Mouse (Mus musculus): ENCODE data around the gene Ltbp4. TPM values are rescaled to one million over a fixed set of nuclear protein-coding genes. Genes with fewer than 3 reads are reported as not detected.

The Ltbp4 gene
- polyA plus RNA-seq, 1 experiment from 2014 or later: 11.9 TPM

GRCm38 (mm10) chr7:27314393-27314792 is 23.1 kb downstream of the Ltbp4 start:
- Histone ChIP-seq H3K9ac (ENCODE audit: low read length) (no peak overlapping the region), H3K9me3 (ENCODE audit: control insufficient read depth, low read length) (peaks cover 5% of the 10 kb centered on the region; the same call in 1 of the 2 replicates), H3K4me3 (ENCODE audit: low read depth, low read length) (no peak overlapping the region), H3K27ac (ENCODE audit: low read depth, low read length) (no peak overlapping the region), H3K4me1 (replicated peaks; ENCODE audit: control insufficient read depth, insufficient read depth, low read length) (no peaks in the 10 kb centered on the region), H3K27me3 (ENCODE audit: control insufficient read depth, insufficient read depth, low read length) (peaks cover 9% of the 10 kb centered on the region; the same call in 1 of the 2 replicates), H3K4me2 (ENCODE audit: low read depth, low read length, severe bottlenecking) (no peak overlapping the region), H3K36me3 (ENCODE audit: control insufficient read depth, insufficient read depth, low read length) (no peaks in the 10 kb centered on the region; the same call in 1 of the 2 replicates)
- DNase-seq (ENCODE audit: low spot score): no peak
- ATAC-seq (replicated peaks; ENCODE audit: low FRiP score): no peak
- WGBS: 94% methylated on average over 3 of the region's 3 CpGs

GRCm38 (mm10) chr7:27311651-27312284 is 25.7 kb downstream of the Ltbp4 start:
- no peak overlapping the region for H3K9ac ChIP-seq (ENCODE audit: low read length)
- H3K9me3 ChIP-seq (ENCODE audit: control insufficient read depth, low read length): peaks cover 5% of the 10 kb centered on the region; the same call in 1 of the 2 replicates
- H3K4me2 ChIP-seq (ENCODE audit: low read depth, low read length, severe bottlenecking): no peak overlapping the region
- H3K27ac ChIP-seq (ENCODE audit: low read depth, low read length): no peak overlapping the region
- H3K36me3 ChIP-seq (ENCODE audit: control insufficient read depth, insufficient read depth, low read length): no peaks in the 10 kb centered on the region; the same call in 1 of the 2 replicates
- 91% methylated on average over 12 of the region's 12 CpGs for WGBS
- H3K4me1 ChIP-seq (replicated peaks; ENCODE audit: control insufficient read depth, insufficient read depth, low read length): 0 out of 2 replicates have a peak, but pooled peaks cover 1% of the 10 kb centered on the region
- ATAC-seq (replicated peaks; ENCODE audit: low FRiP score): no peak
- DNase-seq (ENCODE audit: low spot score): no peak
- H3K27me3 ChIP-seq (ENCODE audit: control insufficient read depth, insufficient read depth, low read length): peaks cover 9% of the 10 kb centered on the region; the same call in 1 of the 2 replicates
- H3K4me3 ChIP-seq (ENCODE audit: low read depth, low read length): no peak overlapping the region

- peaks cover 9% of the 10 kb centered on the region; the same call in 1 of the 2 replicates for H3K27me3 ChIP-seq (ENCODE audit: control insufficient read depth, insufficient read depth, low read length)
- ATAC-seq (replicated peaks; ENCODE audit: low FRiP score) (no peak), DNase-seq (ENCODE audit: low spot score) (no peak)
- no peak overlapping the region for H3K9ac ChIP-seq (ENCODE audit: low read length)
- 0 out of 2 replicates have a peak, but pooled peaks cover 1% of the 10 kb centered on the region for H3K4me1 ChIP-seq (replicated peaks; ENCODE audit: control insufficient read depth, insufficient read depth, low read length)
- H3K4me3 ChIP-seq (ENCODE audit: low read depth, low read length): no peak overlapping the region
- H3K9me3 ChIP-seq (ENCODE audit: control insufficient read depth, low read length): peaks cover 5% of the 10 kb centered on the region; the same call in 1 of the 2 replicates
- H3K27ac ChIP-seq (ENCODE audit: low read depth, low read length): no peak overlapping the region
- 49% methylated on average over 8 of the region's 8 CpGs for WGBS
- H3K36me3 ChIP-seq (ENCODE audit: control insufficient read depth, insufficient read depth, low read length): no peaks in the 10 kb centered on the region; the same call in 1 of the 2 replicates
- H3K4me2 ChIP-seq (ENCODE audit: low read depth, low read length, severe bottlenecking): no peak overlapping the region
Observed at GRCm38 (mm10) chr7:27310996-27311535, 26.4 kb downstream of the Ltbp4 start.

- H3K27ac ChIP-seq (ENCODE audit: low read depth, low read length): no peak overlapping the region
- H3K4me3 ChIP-seq (ENCODE audit: low read depth, low read length): peak overlapping the region; percentile 23
- WGBS: 7% methylated on average over 17 of the region's 17 CpGs
- H3K36me3 ChIP-seq (ENCODE audit: control insufficient read depth, insufficient read depth, low read length): no peaks in the 10 kb centered on the region; the same call in 1 of the 2 replicates
- peak overlapping the region; percentile 38; the same call in 1 of the 2 replicates for H3K4me2 ChIP-seq (ENCODE audit: low read depth, low read length, severe bottlenecking)
- H3K9ac ChIP-seq (ENCODE audit: low read length): no peak overlapping the region; the same call in 1 of the 2 replicates
- no peak for DNase-seq (ENCODE audit: low spot score)
- H3K9me3 ChIP-seq (ENCODE audit: control insufficient read depth, low read length): peaks cover 5% of the 10 kb centered on the region; the same call in 1 of the 2 replicates
- H3K27me3 ChIP-seq (ENCODE audit: control insufficient read depth, insufficient read depth, low read length): peaks cover 9% of the 10 kb centered on the region; the same call in 1 of the 2 replicates
- H3K4me1 ChIP-seq (replicated peaks; ENCODE audit: control insufficient read depth, insufficient read depth, low read length): 0 out of 2 replicates have a peak, but pooled peaks cover 1% of the 10 kb centered on the region
- peak; percentile 63 for ATAC-seq (replicated peaks; ENCODE audit: low FRiP score)
Observed at GRCm38 (mm10) chr7:27310306-27310705, 27.2 kb downstream of the Ltbp4 start.

- no peak overlapping the region for H3K9ac ChIP-seq (ENCODE audit: low read length)
Observed at GRCm38 (mm10) chr7:27309832-27310231, 27.7 kb downstream of the Ltbp4 start.

GRCm38 (mm10) chr7:27308821-27309549 is 28.5 kb downstream of the Ltbp4 start:
- Histone ChIP-seq H3K27ac (ENCODE audit: low read depth, low read length) (no peak overlapping the region), H3K36me3 (ENCODE audit: control insufficient read depth, insufficient read depth, low read length) (no peaks in the 10 kb centered on the region; the same call in 1 of the 2 replicates), H3K4me1 (replicated peaks; ENCODE audit: control insufficient read depth, insufficient read depth, low read length) (0 out of 2 replicates have a peak, but pooled peaks cover 1% of the 10 kb centered on the region), H3K4me2 (ENCODE audit: low read depth, low read length, severe bottlenecking) (peak overlapping the region; percentile 45), H3K4me3 (ENCODE audit: low read depth, low read length) (peak overlapping the region; percentile 17; the same call in 1 of the 2 replicates), H3K9me3 (ENCODE audit: control insufficient read depth, low read length) (peaks cover 2% of the 10 kb centered on the region; the same call in 1 of the 2 replicates), H3K9ac (ENCODE audit: low read length) (0 out of 2 replicates have a peak overlapping the region, but pooled peaks have one; percentile 8), H3K27me3 (ENCODE audit: control insufficient read depth, insufficient read depth, low read length) (peaks cover 9% of the 10 kb centered on the region; the same call in 1 of the 2 replicates)
- WGBS: 11% methylated on average over 28 of the region's 28 CpGs
- peak; percentile 40; the same call in 1 of the 2 replicates for ATAC-seq (replicated peaks; ENCODE audit: low FRiP score)
- DNase-seq (ENCODE audit: low spot score): no peak

More at GRCm38 (mm10) chr7:27309832-27310231, 27.7 kb downstream of the Ltbp4 start:
- Histone ChIP-seq H3K9me3 (ENCODE audit: control insufficient read depth, low read length) (peaks cover 5% of the 10 kb centered on the region; the same call in 1 of the 2 replicates), H3K27me3 (ENCODE audit: control insufficient read depth, insufficient read depth, low read length) (peaks cover 9% of the 10 kb centered on the region; the same call in 1 of the 2 replicates), H3K4me3 (ENCODE audit: low read depth, low read length) (no peak overlapping the region), H3K36me3 (ENCODE audit: control insufficient read depth, insufficient read depth, low read length) (no peaks in the 10 kb centered on the region; the same call in 1 of the 2 replicates), H3K27ac (ENCODE audit: low read depth, low read length) (no peak overlapping the region), H3K4me1 (replicated peaks; ENCODE audit: control insufficient read depth, insufficient read depth, low read length) (0 out of 2 replicates have a peak, but pooled peaks cover 1% of the 10 kb centered on the region), H3K4me2 (ENCODE audit: low read depth, low read length, severe bottlenecking) (no peak overlapping the region)
- ATAC-seq (replicated peaks; ENCODE audit: low FRiP score) (no peak), DNase-seq (ENCODE audit: low spot score) (no peak)
- WGBS: 38% methylated on average over 3 of the region's 3 CpGs

- no peaks in the 10 kb centered on the region for H3K9me3 ChIP-seq (ENCODE audit: control insufficient read depth, low read length)
- no peaks in the 10 kb centered on the region for H3K36me3 ChIP-seq (ENCODE audit: control insufficient read depth, insufficient read depth, low read length)
- no peak overlapping the region for H3K4me3 ChIP-seq (ENCODE audit: low read depth, low read length)
- H3K9ac ChIP-seq (ENCODE audit: low read length): no peak overlapping the region
- H3K4me1 ChIP-seq (replicated peaks; ENCODE audit: control insufficient read depth, insufficient read depth, low read length): 0 out of 2 replicates have a peak, but pooled peaks cover 1% of the 10 kb centered on the region
- no peak overlapping the region for H3K4me2 ChIP-seq (ENCODE audit: low read depth, low read length, severe bottlenecking)
- DNase-seq (ENCODE audit: low spot score) (no peak), ATAC-seq (replicated peaks; ENCODE audit: low FRiP score) (no peak)
- H3K27me3 ChIP-seq (ENCODE audit: control insufficient read depth, insufficient read depth, low read length): peaks cover 9% of the 10 kb centered on the region; the same call in 1 of the 2 replicates
- no peak overlapping the region for H3K27ac ChIP-seq (ENCODE audit: low read depth, low read length)
- 68% methylated on average over 9 of the region's 9 CpGs for WGBS
Observed at GRCm38 (mm10) chr7:27307551-27307950, 29.9 kb downstream of the Ltbp4 start.

All from forebrain, embryonic 11.5 days (tissue).